Mouse (Mus musculus): ENCODE measurements around the gene Spns2.

Spns2 gene

DNA sequence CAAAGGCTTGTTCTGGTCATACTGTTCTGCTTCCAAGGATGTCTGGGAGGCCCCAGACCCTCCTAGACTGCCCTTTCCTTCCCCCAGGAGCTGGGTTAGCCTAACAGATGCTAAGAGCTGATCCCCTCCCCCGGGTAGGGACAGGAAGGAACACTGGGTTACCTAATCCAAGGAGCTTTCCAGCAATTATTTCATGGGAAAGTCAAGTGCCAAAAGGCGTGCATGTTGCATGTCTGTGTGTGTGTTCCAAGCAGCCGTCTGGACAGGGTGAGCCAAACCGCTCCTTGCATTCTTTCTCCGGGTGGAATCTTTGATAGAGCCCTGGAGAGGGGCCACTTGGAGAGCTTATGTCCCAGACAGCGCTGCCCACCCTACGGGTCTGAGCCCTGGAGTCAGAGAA, 76.7 kb downstream of the Spns2 start:
- DNase-seq (ENCODE audit: extremely low spot score, low read depth, low spot score), result no peak

DNA sequence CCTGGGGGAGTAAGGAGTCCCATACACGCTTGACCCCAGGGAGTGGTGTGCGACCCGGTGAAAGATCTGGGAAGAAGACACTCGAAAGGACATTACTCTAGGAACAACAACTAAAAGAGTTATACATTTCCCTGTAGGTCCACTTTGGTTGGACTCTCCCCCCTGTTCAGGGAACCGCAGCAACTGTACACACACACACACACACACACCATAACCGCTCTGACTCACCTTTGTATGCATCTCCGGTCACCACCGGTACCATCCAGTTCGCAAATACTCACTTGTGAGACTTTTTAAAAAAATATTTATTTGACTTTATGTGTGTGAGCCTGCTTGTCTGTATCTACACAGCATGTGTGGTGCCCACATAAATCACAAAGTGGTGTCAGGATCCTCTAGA, 77.8 kb downstream of the Spns2 start:
- no peak for DNase-seq (ENCODE audit: extremely low spot score, low read depth, low spot score)

DNA sequence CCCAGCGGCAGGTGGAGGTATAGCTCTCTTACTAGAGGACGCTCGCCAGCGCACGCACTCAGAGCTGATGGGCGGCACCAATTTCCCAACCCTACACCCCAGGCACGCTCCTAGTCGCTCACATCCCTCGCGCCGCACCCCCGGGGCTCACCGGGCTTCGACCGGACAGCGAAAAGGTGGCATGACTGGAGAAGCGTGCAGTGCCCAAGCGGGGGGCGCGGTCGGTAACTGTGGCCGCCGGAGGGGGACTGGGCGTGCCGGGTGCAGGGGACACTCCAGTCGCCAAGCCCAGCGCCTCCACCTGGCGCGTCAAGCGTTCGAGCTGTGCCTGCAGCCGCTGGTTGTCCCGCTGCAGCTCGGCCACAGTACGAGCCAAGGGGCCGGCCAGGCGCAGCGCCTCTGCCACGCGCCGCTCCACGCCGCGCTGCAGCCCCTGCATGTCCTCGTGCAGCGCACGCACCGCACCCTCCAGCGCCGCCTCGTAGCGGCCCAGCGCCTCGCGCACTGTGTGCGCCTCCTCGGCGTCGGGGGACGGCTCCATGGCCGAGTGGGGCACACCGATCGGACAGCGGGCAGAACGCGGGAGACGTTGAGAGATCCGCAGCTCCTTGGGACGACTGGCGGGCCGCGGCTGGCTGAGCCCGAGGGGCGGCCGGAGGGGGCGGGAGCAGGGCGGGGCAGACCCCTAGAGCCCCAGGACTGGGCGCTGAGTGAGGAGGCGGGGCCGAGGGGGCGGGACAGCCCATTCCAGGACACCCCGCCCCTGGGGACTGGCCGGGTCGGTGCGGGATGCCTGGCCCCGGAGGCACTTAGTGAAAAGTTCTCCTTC, 78.4 kb downstream of the Spns2 start, which contains the start of gene Smtnl2:
Gene Smtnl2, minus strand, starts transcription at position 621 of the 829 bp plus-strand sequence.
- DNase-seq (ENCODE audit: extremely low spot score, low read depth, low spot score), result no peak

DNA sequence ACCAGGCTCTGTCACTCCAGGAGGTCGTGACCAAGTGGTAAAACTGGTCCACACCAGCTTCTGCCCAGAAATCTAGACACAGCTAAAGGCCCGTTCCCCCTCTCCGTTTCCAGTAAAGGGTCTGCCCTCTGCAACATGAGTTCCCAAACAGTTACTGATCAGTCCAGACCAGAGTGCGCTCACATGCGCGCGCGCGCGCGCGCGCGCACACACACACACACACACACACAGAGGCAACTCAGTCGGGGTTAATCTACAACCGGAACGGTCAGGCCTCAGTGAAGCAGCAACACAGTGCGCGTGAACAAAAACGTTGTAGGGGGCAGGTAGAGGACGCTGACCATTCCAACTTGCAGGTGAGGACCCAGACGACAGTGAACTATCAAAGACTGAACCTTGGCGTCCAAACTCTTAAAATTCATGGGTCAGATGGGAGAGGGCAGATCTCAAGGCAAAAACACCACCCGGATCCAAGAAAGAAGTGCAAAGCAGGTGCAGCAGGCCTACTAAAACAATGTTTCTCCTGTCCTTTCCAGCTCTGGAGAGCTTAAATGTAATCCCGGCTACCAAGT, 79.1 kb downstream of the Spns2 start:
- no peak for DNase-seq (ENCODE audit: extremely low spot score, low read depth, low spot score)

DNA sequence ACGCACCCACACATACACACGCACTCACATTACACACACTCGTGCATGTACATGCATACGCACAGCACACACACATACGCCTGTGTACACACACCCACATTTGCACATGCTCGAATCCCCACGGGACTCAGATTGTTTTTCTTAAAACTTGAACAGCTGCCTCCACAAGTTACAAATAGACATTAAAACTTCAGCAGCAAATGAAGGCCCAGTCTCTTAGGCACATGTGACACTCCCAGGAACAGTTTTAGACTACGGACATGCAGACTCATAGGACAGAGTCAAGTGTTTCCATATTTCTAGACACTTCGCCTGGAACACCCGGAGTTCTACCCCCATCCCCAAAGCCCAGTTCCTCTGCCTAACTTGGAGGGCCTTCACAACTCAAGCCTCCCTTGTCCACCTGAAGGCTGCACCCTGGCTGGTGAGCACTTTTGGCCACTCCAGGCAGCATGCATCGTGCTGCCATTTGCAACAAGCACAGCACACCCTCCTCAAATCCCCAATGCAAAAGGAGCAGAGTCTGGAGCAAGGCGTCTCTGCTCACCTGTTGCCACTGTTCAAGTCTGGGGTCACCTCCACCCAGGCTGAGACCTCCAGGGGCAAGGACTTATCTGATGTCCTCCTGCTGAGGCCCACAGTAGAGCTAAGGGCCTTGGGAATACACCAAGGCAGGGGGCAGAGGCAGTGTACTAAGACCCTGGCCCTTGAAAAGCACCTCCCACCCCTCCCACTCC, 79.9 kb downstream of the Spns2 start:
- no peak for DNase-seq (ENCODE audit: extremely low spot score, low read depth, low spot score)

DNA sequence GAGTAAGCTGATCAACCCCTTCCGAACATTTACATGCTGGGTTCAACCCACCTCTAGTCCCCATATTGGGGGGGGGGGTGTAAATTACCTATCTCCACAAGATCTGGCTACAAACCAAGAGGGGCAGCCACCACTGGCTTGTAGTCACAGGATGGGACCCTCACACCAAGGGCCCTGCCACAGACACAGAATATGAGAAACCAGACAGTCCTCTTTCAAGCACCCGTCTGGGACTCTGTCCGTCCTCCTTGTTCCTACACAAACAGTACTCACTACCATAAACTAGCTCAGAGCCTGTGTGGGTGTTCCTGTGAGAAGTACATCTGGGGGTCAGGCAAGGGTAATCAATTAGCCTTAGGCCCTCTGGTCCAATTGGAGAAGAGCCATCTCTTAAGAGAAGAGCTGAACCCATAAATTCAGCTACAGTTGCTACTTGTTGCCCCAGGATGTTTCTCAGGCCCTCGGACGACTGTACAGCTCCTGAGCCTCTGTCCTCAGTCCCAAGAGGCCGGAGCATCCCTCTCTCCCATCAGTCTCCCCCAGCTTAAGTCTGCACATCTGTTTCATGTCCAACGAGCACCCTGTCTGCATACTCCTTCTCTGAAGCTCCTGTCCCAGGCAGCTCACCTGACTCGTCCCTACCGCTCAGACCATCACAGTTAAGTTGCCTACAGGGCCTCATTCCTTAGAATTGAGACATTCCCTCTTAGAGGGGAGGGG, 81.1 kb downstream of the Spns2 start:
- no peak for DNase-seq (ENCODE audit: extremely low spot score, low read depth, low spot score)

DNA sequence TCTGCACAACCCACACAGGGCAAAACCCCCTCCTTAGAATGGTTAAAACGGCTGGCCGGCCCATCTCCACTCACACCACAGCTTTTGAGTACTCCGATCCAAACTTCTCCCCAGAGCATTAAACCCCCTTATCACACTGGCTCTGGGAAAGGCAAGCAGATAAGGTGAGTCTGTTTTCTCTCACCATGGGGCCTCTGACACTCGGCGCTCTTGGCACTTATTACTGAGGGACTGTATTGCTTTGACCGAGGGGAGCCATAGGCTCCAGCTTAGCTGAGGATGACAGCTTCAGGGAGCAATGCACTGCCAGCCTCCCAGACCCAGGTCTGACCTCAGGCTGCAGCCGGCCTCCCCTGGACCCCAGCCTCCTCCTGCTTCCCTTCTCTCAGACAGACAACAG, 82.1 kb downstream of the Spns2 start:
- no peak for DNase-seq (ENCODE audit: extremely low spot score, low read depth, low spot score)

DNA sequence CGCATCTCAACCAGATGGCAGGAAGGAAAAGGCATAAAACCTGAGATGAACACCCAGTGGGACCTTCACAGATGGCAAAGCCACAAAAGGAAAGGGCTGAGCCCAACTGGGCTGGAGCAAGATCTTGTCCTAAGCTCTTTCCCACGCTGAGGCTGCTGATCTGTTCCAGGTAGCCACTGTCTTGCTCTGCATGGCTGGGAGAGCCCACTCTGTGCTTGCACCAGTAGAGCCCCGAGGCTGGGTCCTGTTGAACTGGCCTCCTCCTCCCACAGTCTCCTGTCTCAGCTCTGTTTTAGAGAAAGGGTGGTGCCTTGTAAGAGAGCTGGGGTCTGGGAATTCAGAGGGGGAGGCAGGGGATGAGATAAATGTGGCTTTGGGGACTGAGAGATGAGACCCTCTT, 82.6 kb downstream of the Spns2 start:
- no peak for DNase-seq (ENCODE audit: extremely low spot score, low read depth, low spot score)

DNA sequence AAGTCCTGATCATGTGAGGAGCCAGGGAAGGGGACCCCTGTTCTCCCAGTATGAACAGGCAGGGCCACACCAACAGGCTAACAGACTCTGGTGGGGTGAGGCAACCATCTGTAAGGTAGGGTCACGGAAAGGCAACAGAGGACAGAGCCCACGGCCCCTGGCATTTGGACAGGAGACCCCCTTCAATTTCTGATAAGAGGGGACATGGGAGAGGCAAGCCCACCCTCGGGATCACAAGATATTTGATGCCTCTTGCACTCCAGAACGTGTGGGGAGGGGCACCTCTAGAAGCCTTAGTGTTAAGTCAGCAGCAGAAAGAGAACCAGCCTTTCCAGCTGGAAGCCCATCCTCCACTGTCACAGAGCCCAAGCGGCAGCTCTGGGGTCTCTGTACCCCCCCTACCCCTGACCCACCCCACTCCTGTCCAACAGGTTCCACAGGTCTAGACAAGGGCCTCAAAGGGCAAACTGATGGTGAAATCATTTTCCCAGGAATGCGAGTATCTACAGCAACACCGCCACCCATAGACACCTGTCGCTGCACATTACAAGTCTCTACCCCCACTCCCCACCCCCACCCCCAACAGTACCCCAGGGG, 83.5 kb downstream of the Spns2 start:
- DNase-seq (ENCODE audit: extremely low spot score, low read depth, low spot score), result no peak

DNA sequence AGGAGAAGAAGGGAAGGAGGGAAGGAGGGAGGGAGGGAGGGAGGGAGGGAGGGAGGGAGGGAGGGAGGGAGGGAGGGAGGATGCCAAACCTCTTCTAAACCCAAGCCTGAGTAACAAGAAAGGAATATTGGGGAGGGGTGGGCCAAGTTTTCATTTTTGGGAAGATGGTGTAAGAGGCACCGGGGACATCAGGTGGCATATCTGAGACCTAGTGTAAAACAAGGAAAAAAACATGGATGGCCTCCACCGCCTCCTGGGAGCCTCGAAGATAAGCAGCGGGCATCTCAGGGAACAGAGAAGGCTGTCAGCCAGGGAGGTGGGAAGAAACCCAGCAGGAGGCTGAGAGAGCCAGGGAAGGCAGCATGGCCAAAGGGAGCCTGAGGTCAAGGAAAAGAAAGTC, 84.2 kb downstream of the Spns2 start:
- no peak for DNase-seq (ENCODE audit: extremely low spot score, low read depth, low spot score)

DNA sequence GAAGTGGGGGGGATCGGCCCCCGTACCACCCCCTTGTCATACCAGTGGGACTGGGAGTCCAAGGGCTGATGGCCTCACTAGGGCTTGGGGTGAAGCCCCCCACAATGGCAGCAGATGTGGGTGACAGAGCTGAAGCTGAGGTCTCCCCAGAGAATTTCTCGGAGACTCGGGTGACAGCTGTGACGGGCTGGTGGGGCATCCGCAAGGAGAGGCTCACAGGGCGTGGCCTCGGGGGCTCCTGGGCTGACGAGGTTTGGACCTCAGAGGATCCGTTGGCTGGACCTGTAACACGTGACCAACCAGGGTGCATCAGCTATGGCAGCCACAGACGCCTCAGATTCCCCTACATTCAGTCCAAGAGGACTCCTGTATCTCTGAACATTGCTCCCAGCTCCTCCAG, 86.7 kb downstream of the Spns2 start:
- no peak for DNase-seq (ENCODE audit: extremely low spot score, low read depth, low spot score)

DNA sequence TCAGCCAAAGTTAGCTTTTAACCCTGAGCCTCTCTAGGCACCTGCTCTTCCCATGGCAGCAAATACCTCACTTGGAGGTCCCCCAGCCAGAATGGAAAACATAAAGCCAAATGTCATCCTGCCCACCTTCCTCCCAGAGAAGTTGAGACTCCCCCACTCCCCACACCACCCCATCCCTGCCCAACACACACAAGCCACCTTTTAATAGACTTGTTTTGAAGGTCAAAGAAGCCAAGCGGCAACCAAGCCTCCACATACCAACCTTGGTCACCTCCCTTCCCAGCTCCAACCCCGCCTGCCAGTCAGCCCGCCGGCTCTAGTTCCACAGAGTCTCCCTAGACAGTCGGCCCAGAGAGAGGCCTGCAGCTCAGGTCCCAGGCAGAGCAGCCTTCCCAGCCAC, 87.7 kb downstream of the Spns2 start:
- no peak for DNase-seq (ENCODE audit: extremely low spot score, low read depth, low spot score)
